Mouse (Mus musculus) bone marrow macrophage, adult 2 months (primary cell): ENCODE data around the gene Psmb8.
A peak's percentile ranks its signal among the peaks of the same experiment; 100 is the strongest.

Experiments
- CTCF ChIP-seq: IDR thresholded peaks from 2 replicates; pipeline ENCODE4 v1.5.1; 2012; ENCODE audit warnings: low read depth, mild to moderate bottlenecking, low read length, moderate library complexity
- POLR2A ChIP-seq: IDR thresholded peaks from 2 replicates; pipeline ENCODE4 v1.6.1; 2012; ENCODE audit warnings: mild to moderate bottlenecking, low read depth, low read length, borderline replicate concordance

- TF ChIP-seq CTCF (0 out of 2 replicates have a peak, but pooled peaks have one; percentile 11), POLR2A (no peak)
Measured at GRCm38 (mm10) chr17:34177179-34177578, 20.3 kb upstream of the Psmb8 start.
